Mouse (Mus musculus) hindbrain, embryonic 10.5 days (tissue): ENCODE measurements at regions not wholly inside any gene's neighbourhood (a gene's known extent, or its start where the extent isn't known, plus 50 kb on each side); places are given as distances from the start of the nearest gene placed in this dataset.
A peak's percentile ranks its signal among the peaks of the same experiment; 100 is the strongest.

ENCODE experiments used
- DNase-seq: peaks from one replicate; pipeline ENCODE4 v3.0.0-alpha.2; 2017; ENCODE audit warnings: low spot score
- H3K27ac ChIP-seq: fragments of 300-500 bp; sonication (generic); 2 replicates; pipeline ENCODE4 v1.5.1; 2016; ENCODE audit warnings: mild to moderate bottlenecking, moderate library complexity
- H3K27me3 ChIP-seq: fragments of 300-500 bp; sonication (generic); 2 replicates; pipeline ENCODE4 v1.6.1; 2016; ENCODE audit warnings: mild to moderate bottlenecking; ENCODE audit not compliant: poor library complexity, insufficient read depth, severe bottlenecking
- H3K36me3 ChIP-seq: fragments of 300-500 bp; sonication (generic); 2 replicates; pipeline ENCODE4 v1.6.1; 2016; ENCODE audit warnings: mild to moderate bottlenecking, moderate library complexity
- H3K4me1 ChIP-seq: fragments of 300-500 bp; sonication (generic); replicated peaks from 2 replicates; pipeline ENCODE4 v1.6.1; 2016; ENCODE audit warnings: mild to moderate bottlenecking
- H3K4me3 ChIP-seq: fragments of 300-500 bp; sonication (generic); 2 replicates; pipeline ENCODE4 v1.5.1; 2016; ENCODE audit warnings: mild to moderate bottlenecking, moderate library complexity
- H3K9me3 ChIP-seq: fragments of 300-500 bp; sonication (generic); 2 replicates; pipeline ENCODE4 v1.6.1; 2016; ENCODE audit warnings: mild to moderate bottlenecking, moderate library complexity
- WGBS: fragments of 180-500 bp; shearing (Covaris S2); methylation state at CpG from one replicate; pipeline ENCODE4 v1.1.7; 2016; 5-methylcytosine and 5-hydroxymethylcytosine counted together

- 7% methylated on average over 51 of the region's 51 CpGs for WGBS
Measured at GRCm38 (mm10) chr13:80962789-80963590, 79.8 kb downstream of the Arrdc3 start.

GRCm38 (mm10) chr13:80963591-80963940, 80.4 kb downstream of the Arrdc3 start:
- 83% methylated on average over 11 of the region's 11 CpGs for WGBS
- Histone ChIP-seq H3K27ac (no peak overlapping the region; the same call in 1 of the 2 replicates), H3K9me3 (no peaks in the 10 kb centered on the region), H3K4me3 (no peak overlapping the region; the same call in 1 of the 2 replicates), H3K36me3 (no peaks in the 10 kb centered on the region), H3K4me1 (peaks cover 9% of the 10 kb centered on the region; the same call in 1 of the 2 replicates), H3K27me3 (peaks cover 15% of the 10 kb centered on the region)
- DNase-seq: no peak

More at GRCm38 (mm10) chr13:80962789-80963590, 79.8 kb downstream of the Arrdc3 start:
- Histone ChIP-seq H3K27ac (peak overlapping the region; percentile 83), H3K36me3 (no peaks in the 10 kb centered on the region), H3K4me1 (peaks cover 9% of the 10 kb centered on the region; the same call in 1 of the 2 replicates), H3K4me3 (peak overlapping the region; percentile 59), H3K27me3 (peaks cover 15% of the 10 kb centered on the region), H3K9me3 (no peaks in the 10 kb centered on the region)
- peak; percentile 87 for DNase-seq

- no peaks in the 10 kb centered on the region for H3K4me1 ChIP-seq
- no peaks in the 10 kb centered on the region for H3K27me3 ChIP-seq
- DNase-seq: no peak
- WGBS: 89% methylated on average over 3 of the region's 3 CpGs
- H3K27ac ChIP-seq: no peak overlapping the region
- no peaks in the 10 kb centered on the region for H3K36me3 ChIP-seq
- H3K9me3 ChIP-seq: no peaks in the 10 kb centered on the region
- H3K4me3 ChIP-seq: no peak overlapping the region
Measured at GRCm38 (mm10) chr13:80971664-80972063, 88.5 kb downstream of the Arrdc3 start.

- H3K9me3 ChIP-seq: no peaks in the 10 kb centered on the region
- H3K4me3 ChIP-seq: no peak overlapping the region
- no peaks in the 10 kb centered on the region for H3K27me3 ChIP-seq
- H3K4me1 ChIP-seq: no peaks in the 10 kb centered on the region
- no peak for DNase-seq
- 36% methylated on average over 1 of the region's 1 CpGs for WGBS
- no peaks in the 10 kb centered on the region for H3K36me3 ChIP-seq
- no peak overlapping the region for H3K27ac ChIP-seq
Measured at GRCm38 (mm10) chr13:80974424-80974823, 91.2 kb downstream of the Arrdc3 start.

- no peaks in the 10 kb centered on the region for H3K27me3 ChIP-seq
- H3K9me3 ChIP-seq: no peaks in the 10 kb centered on the region
- 91% methylated on average over 3 of the region's 3 CpGs for WGBS
- H3K36me3 ChIP-seq: no peaks in the 10 kb centered on the region
- no peak overlapping the region for H3K4me3 ChIP-seq
- no peak overlapping the region for H3K27ac ChIP-seq
- no peaks in the 10 kb centered on the region for H3K4me1 ChIP-seq
- DNase-seq: no peak
Measured at GRCm38 (mm10) chr13:80977266-80977665, 94.1 kb downstream of the Arrdc3 start.

- 82% methylated on average over 2 of the region's 2 CpGs for WGBS
- no peaks in the 10 kb centered on the region for H3K27me3 ChIP-seq
- no peaks in the 10 kb centered on the region for H3K4me1 ChIP-seq
Measured at GRCm38 (mm10) chr13:80981201-80981600, 98.0 kb downstream of the Arrdc3 start.

GRCm38 (mm10) chr13:80986657-80987056, 103.5 kb downstream of the Arrdc3 start:
- H3K4me3 ChIP-seq: no peak overlapping the region
- 54% methylated on average over 4 of the region's 4 CpGs for WGBS
- H3K4me1 ChIP-seq: no peaks in the 10 kb centered on the region
- no peak overlapping the region for H3K27ac ChIP-seq
- no peaks in the 10 kb centered on the region for H3K9me3 ChIP-seq
- H3K36me3 ChIP-seq: no peaks in the 10 kb centered on the region
- H3K27me3 ChIP-seq: no peaks in the 10 kb centered on the region
- no peak for DNase-seq

More at GRCm38 (mm10) chr13:80981201-80981600, 98.0 kb downstream of the Arrdc3 start:
- H3K9me3 ChIP-seq: no peaks in the 10 kb centered on the region
- no peak overlapping the region for H3K27ac ChIP-seq
- no peak for DNase-seq
- no peaks in the 10 kb centered on the region for H3K36me3 ChIP-seq
- H3K4me3 ChIP-seq: no peak overlapping the region

- 86% methylated on average over 5 of the region's 5 CpGs for WGBS
- no peaks in the 10 kb centered on the region for H3K9me3 ChIP-seq
- no peak overlapping the region for H3K27ac ChIP-seq
Measured at GRCm38 (mm10) chr13:80989756-80990155, 106.6 kb downstream of the Arrdc3 start.

GRCm38 (mm10) chr13:80992342-80992741, 109.2 kb downstream of the Arrdc3 start:
- H3K27me3 ChIP-seq: no peaks in the 10 kb centered on the region
- no peak overlapping the region for H3K27ac ChIP-seq
- H3K4me1 ChIP-seq: no peaks in the 10 kb centered on the region
- DNase-seq: no peak
- H3K4me3 ChIP-seq: no peak overlapping the region
- no peaks in the 10 kb centered on the region for H3K36me3 ChIP-seq
- WGBS: 77% methylated on average over 2 of the region's 2 CpGs
- H3K9me3 ChIP-seq: no peaks in the 10 kb centered on the region

More at GRCm38 (mm10) chr13:80989756-80990155, 106.6 kb downstream of the Arrdc3 start:
- H3K27me3 ChIP-seq: no peaks in the 10 kb centered on the region
- no peaks in the 10 kb centered on the region for H3K36me3 ChIP-seq
- H3K4me3 ChIP-seq: no peak overlapping the region
- H3K4me1 ChIP-seq: no peaks in the 10 kb centered on the region
- DNase-seq: no peak

GRCm38 (mm10) chr13:81008864-81009766, 125.9 kb downstream of the Arrdc3 start:
- no peaks in the 10 kb centered on the region for H3K36me3 ChIP-seq
- 50% methylated on average over 5 of the region's 5 CpGs for WGBS
- no peaks in the 10 kb centered on the region for H3K9me3 ChIP-seq
- H3K27me3 ChIP-seq: no peaks in the 10 kb centered on the region
- no peaks in the 10 kb centered on the region for H3K4me1 ChIP-seq
- no peak overlapping the region for H3K27ac ChIP-seq
- no peak overlapping the region for H3K4me3 ChIP-seq
- no peak for DNase-seq

- Histone ChIP-seq H3K9me3 (no peaks in the 10 kb centered on the region), H3K27ac (no peak overlapping the region), H3K36me3 (no peaks in the 10 kb centered on the region), H3K4me1 (no peaks in the 10 kb centered on the region), H3K4me3 (no peak overlapping the region), H3K27me3 (no peaks in the 10 kb centered on the region)
- DNase-seq: no peak
- WGBS: 88% methylated on average over 1 of the region's 1 CpGs
Measured at GRCm38 (mm10) chr13:81013953-81014352, 130.8 kb downstream of the Arrdc3 start.

GRCm38 (mm10) chr13:81020106-81020747, 137.0 kb downstream of the Arrdc3 start:
- H3K27ac ChIP-seq: no peak overlapping the region
- DNase-seq: no peak
- H3K27me3 ChIP-seq: no peaks in the 10 kb centered on the region
- WGBS: 82% methylated on average over 3 of the region's 3 CpGs
- no peaks in the 10 kb centered on the region for H3K36me3 ChIP-seq
- H3K4me1 ChIP-seq: no peaks in the 10 kb centered on the region
- H3K4me3 ChIP-seq: no peak overlapping the region
- no peaks in the 10 kb centered on the region for H3K9me3 ChIP-seq
